Mouse (Mus musculus) CH12.LX (cell line): ENCODE measurements around the gene Tmem176b. TPM values are rescaled to one million over a fixed set of nuclear protein-coding genes. Genes with fewer than 3 reads are reported as not detected.

Experiments
- DNase-seq: peaks from one replicate; pipeline ENCODE4 v3.0.0-alpha.2; 2013; ENCODE audit errors: extremely low read depth
- H3K27ac ChIP-seq: 2 replicates; pipeline ENCODE4 v1.5.1; 2012; ENCODE audit warnings: low read depth, mild to moderate bottlenecking, control low read depth, moderate library complexity; ENCODE audit not compliant: insufficient read depth
- H3K27me3 ChIP-seq: replicated peaks from 2 replicates; pipeline ENCODE3; 2012; ENCODE audit warnings: inconsistent platforms
- H3K36me3 ChIP-seq, 2 experiments: replicated peaks in 1 of 2; 2 replicates each; pipeline versions ENCODE3 to v1.6.1; 2012; ENCODE audit warnings: inconsistent platforms in 1 of 2, low read length in 1 of 2, mild to moderate bottlenecking in 1 of 2, mixed read lengths in 1 of 2, moderate library complexity in 1 of 2; ENCODE audit not compliant: control insufficient read depth in 1 of 2, insufficient read depth in 1 of 2
- H3K4me1 ChIP-seq, 2 experiments: 2 replicates each; pipeline ENCODE4 v1.6.1; 2012; ENCODE audit warnings: inconsistent platforms in 1 of 2, moderate library complexity in 1 of 2; ENCODE audit not compliant: insufficient read depth in 2 of 2, control insufficient read depth in 1 of 2
- H3K4me2 ChIP-seq: 2 replicates; pipeline ENCODE4 v1.6.1; 2012; ENCODE audit warnings: low read depth, mild to moderate bottlenecking, control low read depth; ENCODE audit not compliant: poor library complexity, insufficient read depth, severe bottlenecking
- H3K4me3 ChIP-seq, 3 experiments: fragments of 150-350 bp in 1 of 3; sonication (generic) in 1 of 3; replicated peaks in 1 of 3; 2 replicates each; pipeline versions ENCODE3 to v1.5.1; 2011 to 2012; ENCODE audit warnings: low read depth in 2 of 3, low read length in 2 of 3, mild to moderate bottlenecking in 2 of 3, moderate library complexity in 2 of 3, control low read depth in 1 of 3, improper control_type of control experiment in 1 of 3, inconsistent platforms in 1 of 3, mixed read lengths in 1 of 3; ENCODE audit not compliant: poor library complexity in 1 of 3
- H3K79me2 ChIP-seq: replicated peaks from 2 replicates; pipeline ENCODE4 v1.6.1; 2012; ENCODE audit warnings: mild to moderate bottlenecking, moderate library complexity; ENCODE audit not compliant: control insufficient read depth, poor library complexity, insufficient read depth, severe bottlenecking; ENCODE audit errors: extremely low read depth
- H3K9ac ChIP-seq: 2 replicates; pipeline ENCODE4 v1.6.1; 2012; ENCODE audit warnings: low read depth, mild to moderate bottlenecking, control low read depth, moderate library complexity; ENCODE audit not compliant: insufficient read depth
- H3K9me3 ChIP-seq: replicated peaks from 2 replicates; pipeline ENCODE3; 2012; ENCODE audit warnings: low read length, inconsistent platforms, mixed read lengths
- BHLHE40 ChIP-seq: IDR thresholded peaks from 2 replicates; pipeline ENCODE4 v1.6.1; 2011; ENCODE audit warnings: mild to moderate bottlenecking, low read depth, low read length, improper control_type of control experiment
- EP300 ChIP-seq: IDR thresholded peaks from 2 replicates; pipeline ENCODE4 v1.6.1; 2011; ENCODE audit warnings: low read length, improper control_type of control experiment
- ETS1 ChIP-seq: conservative IDR thresholded peaks from 2 replicates; pipeline ENCODE4 v1.6.1; 2012; ENCODE audit warnings: low read depth, mild to moderate bottlenecking, inconsistent platforms, low read length, improper control_type of control experiment, moderate library complexity
- GABPA ChIP-seq: IDR thresholded peaks from 2 replicates; pipeline ENCODE4 v1.6.1; 2012; ENCODE audit warnings: low read depth, low read length, improper control_type of control experiment, inconsistent platforms; ENCODE audit not compliant: insufficient replicate concordance
- IRF4 ChIP-seq: IDR thresholded peaks from 2 replicates; pipeline ENCODE4 v1.6.1; 2014; ENCODE audit warnings: low read depth, mild to moderate bottlenecking, inconsistent platforms, low read length, improper control_type of control experiment
- JUN ChIP-seq: IDR thresholded peaks from 2 replicates; pipeline ENCODE4 v1.6.1; 2011; ENCODE audit warnings: low read depth, mild to moderate bottlenecking, low read length, improper control_type of control experiment, moderate library complexity; ENCODE audit not compliant: insufficient read depth
- JUND ChIP-seq: conservative IDR thresholded peaks from 2 replicates; pipeline ENCODE4 v1.6.1; 2011; ENCODE audit warnings: low read depth, low read length, improper control_type of control experiment
- KAT2A ChIP-seq: IDR thresholded peaks from 2 replicates; pipeline ENCODE4 v1.6.1; 2012; ENCODE audit warnings: low read length, improper control_type of control experiment, inconsistent platforms; ENCODE audit not compliant: insufficient replicate concordance
- MAZ ChIP-seq: IDR thresholded peaks from 2 replicates; pipeline ENCODE4 v1.6.1; 2012; ENCODE audit warnings: low read depth, mild to moderate bottlenecking, inconsistent platforms, low read length, improper control_type of control experiment, moderate library complexity
- MXI1 ChIP-seq: IDR thresholded peaks from 2 replicates; pipeline ENCODE4 v1.6.1; 2011; ENCODE audit warnings: mild to moderate bottlenecking, low read depth, low read length, improper control_type of control experiment
- MYC ChIP-seq: IDR thresholded peaks from 2 replicates; pipeline ENCODE4 v1.6.1; 2011; ENCODE audit warnings: low read depth, mild to moderate bottlenecking, improper control_type of control experiment, low read length
- NELFE ChIP-seq: IDR thresholded peaks from 2 replicates; pipeline ENCODE4 v1.6.1; 2011; ENCODE audit warnings: low read depth, low read length, improper control_type of control experiment
- NRF1 ChIP-seq: IDR thresholded peaks from 2 replicates; pipeline ENCODE4 v1.6.1; 2014; ENCODE audit warnings: low read depth, mild to moderate bottlenecking, inconsistent platforms, low read length, improper control_type of control experiment, moderate library complexity
- PAX5 ChIP-seq: IDR thresholded peaks from 2 replicates; pipeline ENCODE4 v1.6.1; 2012; ENCODE audit warnings: low read length, inconsistent platforms, mixed read lengths
- POLR2A ChIP-seq: IDR thresholded peaks from 2 replicates; pipeline ENCODE4 v1.6.1; 2011; ENCODE audit warnings: low read depth, mild to moderate bottlenecking, improper control_type of control experiment, low read length
- POLR2AphosphoS2 ChIP-seq: IDR thresholded peaks from 2 replicates; pipeline ENCODE4 v1.6.1; 2011; ENCODE audit warnings: low read depth, low read length, improper control_type of control experiment
- RAD21 ChIP-seq: IDR thresholded peaks from 2 replicates; pipeline ENCODE4 v1.6.1; 2011; ENCODE audit warnings: low read depth, mild to moderate bottlenecking, low read length, improper control_type of control experiment, moderate library complexity
- RCOR1 ChIP-seq: conservative IDR thresholded peaks from 2 replicates; pipeline ENCODE4 v1.6.1; 2012; ENCODE audit warnings: low read depth, mild to moderate bottlenecking, inconsistent platforms, low read length, improper control_type of control experiment
- SMC3 ChIP-seq: IDR thresholded peaks from 2 replicates; pipeline ENCODE4 v1.6.1; 2011; ENCODE audit warnings: low read depth, low read length, improper control_type of control experiment
- UBTF ChIP-seq: IDR thresholded peaks from 2 replicates; pipeline ENCODE4 v1.6.1; 2012; ENCODE audit warnings: low read depth, mild to moderate bottlenecking, inconsistent platforms, low read length, improper control_type of control experiment, moderate library complexity
- ZKSCAN1 ChIP-seq: IDR thresholded peaks from 2 replicates; pipeline ENCODE4 v1.6.1; 2012; ENCODE audit warnings: low read depth, inconsistent platforms, low read length, improper control_type of control experiment, borderline replicate concordance
- dilution Hi-C: fragments of 300-500 bp; cut with MboI; formaldehyde crosslinking; loops from 2 replicates; pipeline ENCODE4 v1.14.3; 2020; ENCODE audit warnings: low sequenced_read_pairs; ENCODE audit not compliant: extremely low pct_unique_long_range_greater_than_20kb, extremely low pct_ligation_motif_present
- in situ Hi-C: fragments of 300-500 bp; cut with MboI; formaldehyde crosslinking; loops from 3 replicates; pipeline ENCODE4 v1.14.3; 2019; ENCODE audit warnings: low sequenced_read_pairs, low pct_ligation_motif_present, low pct_unique_long_range_greater_than_20kb, mixed read lengths
- polyA plus RNA-seq: library from polyadenylated mRNA; unstranded; fragments of >175 nt; gene quantifications from 2 replicates; pipeline ENCODE4 v1.2.1, GENCODE M21; 2012; ENCODE audit warnings: low read depth; ENCODE audit not compliant: insufficient read length
- total RNA-seq, 2 experiments: library from RNA; depleted of rRNA; stranded (reverse); fragments of 300-350 nt in 1 of 2; fragments of >200 nt in 1 of 2; gene quantifications; 2 replicates each; pipeline ENCODE4 v1.2.3; 2012 to 2014

The Tmem176b gene
- total and polyA plus RNA-seq, 3 experiments, result 43.3 to 162 (median 89.8) TPM

- Histone ChIP-seq H3K9ac (no peak overlapping the region), H3K27ac (no peak overlapping the region), H3K36me3 (no peaks in the 10 kb centered on the region), H3K4me3 (no peak overlapping the region), H3K9me3 (no peaks in the 10 kb centered on the region), H3K4me1 (peaks cover 0 to 7% of the 10 kb centered on the region in 2 experiments; a peak in 1 of 4 replicates), H3K27me3 (no peaks in the 10 kb centered on the region), H3K79me2 (no peaks in the 10 kb centered on the region), H3K4me2 (no peak overlapping the region)
- dilution Hi-C loops, result no loop called here
- no peak for DNase-seq
- TF ChIP-seq POLR2A (no peak), JUN (no peak), ETS1 (no peak), MAZ (no peak), BHLHE40 (no peak), KAT2A (no peak), IRF4 (no peak), NELFE (no peak)
- in situ Hi-C loops, result no loop called here
These were observed 56.1 kb downstream of the Tmem176b start for GRCm38 (mm10) chr6:48785189-48785588.

- Histone ChIP-seq H3K4me1 (peaks cover 0 to 7% of the 10 kb centered on the region in 2 experiments; a peak in 1 of 4 replicates), H3K9ac (no peak overlapping the region), H3K9me3 (no peaks in the 10 kb centered on the region), H3K4me2 (no peak overlapping the region)
- no peak for DNase-seq
- dilution Hi-C loops, result no loop called here
- in situ Hi-C loops, result no loop called here
- no peak for TF ChIP-seq NRF1
- TF ChIP-seq KAT2A, result no peak
- no peak for TF ChIP-seq SMC3
- TF ChIP-seq NELFE, result no peak
- TF ChIP-seq PAX5, result no peak
- no peak for TF ChIP-seq BHLHE40
- TF ChIP-seq EP300, result no peak
- TF ChIP-seq MXI1, result no peak
- TF ChIP-seq MYC, result no peak
- TF ChIP-seq JUND, result no peak
- TF ChIP-seq RAD21, result no peak
- TF ChIP-seq UBTF, result no peak
- TF ChIP-seq ZKSCAN1, result no peak
- no peak for TF ChIP-seq POLR2AphosphoS2
- TF ChIP-seq GABPA, result no peak
- TF ChIP-seq RCOR1, result no peak
- TF ChIP-seq, all 38 proteins: peak for 0
- Histone ChIP-seq H3K27ac (no peak overlapping the region), H3K27me3 (no peaks in the 10 kb centered on the region), H3K36me3 (no peaks in the 10 kb centered on the region), H3K4me3 (no peak overlapping the region), H3K79me2 (no peaks in the 10 kb centered on the region)
These were observed 56.9 kb downstream of the Tmem176b start for GRCm38 (mm10) chr6:48784406-48784805.

Other genes starting within 250 kb of the Tmem176b start
- 23.6 and 28.0 TPM in 2 replicates for gene Repin1, start 247.6 kb downstream of the Tmem176b start, total RNA-seq (2012; rRNA removed)
- gene Repin1, start 247.6 kb downstream of the Tmem176b start, total RNA-seq (2014; rRNA removed), result 11.5 and 12.8 TPM in 2 replicates
- gene Repin1, start 247.6 kb downstream of the Tmem176b start, polyA plus RNA-seq, result 9.7 and 10.7 TPM in 2 replicates
- not detected in 2 replicates for gene Gm44965, start 247.6 kb downstream of the Tmem176b start, total RNA-seq (2012; rRNA removed)
- not detected in 2 replicates for gene Gm44965, start 247.6 kb downstream of the Tmem176b start, total RNA-seq (2014; rRNA removed)
- not detected in 2 replicates for gene Gm44965, start 247.6 kb downstream of the Tmem176b start, polyA plus RNA-seq
- gene Zfp775, start 239.4 kb downstream of the Tmem176b start, total RNA-seq (2012; rRNA removed), result 4.7 and 6.5 TPM in 2 replicates
- gene Zfp775, start 239.4 kb downstream of the Tmem176b start, total RNA-seq (2014; rRNA removed), result 2.6 and 3.2 TPM in 2 replicates
- gene Zfp775, start 239.4 kb downstream of the Tmem176b start, polyA plus RNA-seq, result 3.3 and 3.5 TPM in 2 replicates
- gene AI854703, start 214.7 kb downstream of the Tmem176b start, total RNA-seq (2012; rRNA removed), result 3.5 and 5.3 TPM in 2 replicates
- gene AI854703, start 214.7 kb downstream of the Tmem176b start, total RNA-seq (2014; rRNA removed), result 2.1 TPM in 2 replicates
- gene AI854703, start 214.7 kb downstream of the Tmem176b start, polyA plus RNA-seq, result 3.1 and 4.8 TPM in 2 replicates
- 27.9 and 28.5 TPM in 2 replicates for gene Gimap8, start 194.3 kb downstream of the Tmem176b start, total RNA-seq (2012; rRNA removed)
- gene Gimap8, start 194.3 kb downstream of the Tmem176b start, total RNA-seq (2014; rRNA removed), result 27.5 and 36.8 TPM in 2 replicates
- gene Gimap8, start 194.3 kb downstream of the Tmem176b start, polyA plus RNA-seq, result 21.6 and 22.1 TPM in 2 replicates
- gene Gimap9, start 165.4 kb downstream of the Tmem176b start, total RNA-seq (2012; rRNA removed), result 31.0 and 38.5 TPM in 2 replicates
- 75.1 and 83.9 TPM in 2 replicates for gene Gimap9, start 165.4 kb downstream of the Tmem176b start, total RNA-seq (2014; rRNA removed)
- 43.4 and 46.1 TPM in 2 replicates for gene Gimap9, start 165.4 kb downstream of the Tmem176b start, polyA plus RNA-seq
- 113 and 144 TPM in 2 replicates for gene Gimap4, start 156.9 kb downstream of the Tmem176b start, total RNA-seq (2012; rRNA removed)
- 264 and 316 TPM in 2 replicates for gene Gimap4, start 156.9 kb downstream of the Tmem176b start, total RNA-seq (2014; rRNA removed)
- gene Gimap4, start 156.9 kb downstream of the Tmem176b start, polyA plus RNA-seq, result 203 and 274 TPM in 2 replicates
- 78.1 and 88.9 TPM in 2 replicates for gene Gimap6, start 133.3 kb downstream of the Tmem176b start, total RNA-seq (2012; rRNA removed)
- 128 and 158 TPM in 2 replicates for gene Gimap6, start 133.3 kb downstream of the Tmem176b start, total RNA-seq (2014; rRNA removed)
- gene Gimap6, start 133.3 kb downstream of the Tmem176b start, polyA plus RNA-seq, result 87.9 and 97.2 TPM in 2 replicates
- gene Gm28053, start 122.9 kb downstream of the Tmem176b start, total RNA-seq (2012; rRNA removed), result 10.0 and 12.0 TPM in 2 replicates
- gene Gm28053, start 122.9 kb downstream of the Tmem176b start, total RNA-seq (2014; rRNA removed), result 8.0 and 8.8 TPM in 2 replicates
- 22.7 and 46.9 TPM in 2 replicates for gene Gm28053, start 122.9 kb downstream of the Tmem176b start, polyA plus RNA-seq
- 14.5 and 16.3 TPM in 2 replicates for gene Gimap7, start 122.9 kb downstream of the Tmem176b start, total RNA-seq (2012; rRNA removed)
- gene Gimap7, start 122.9 kb downstream of the Tmem176b start, total RNA-seq (2014; rRNA removed), result 4.2 and 4.3 TPM in 2 replicates
- 7.0 and 7.1 TPM in 2 replicates for gene Gimap7, start 122.9 kb downstream of the Tmem176b start, polyA plus RNA-seq
- gene Gimap1, start 102.4 kb downstream of the Tmem176b start, total RNA-seq (2012; rRNA removed), result 136 and 144 TPM in 2 replicates
- gene Gimap1, start 102.4 kb downstream of the Tmem176b start, total RNA-seq (2014; rRNA removed), result 54.5 and 57.4 TPM in 2 replicates
- 91.8 and 113 TPM in 2 replicates for gene Gimap1, start 102.4 kb downstream of the Tmem176b start, polyA plus RNA-seq
- 82.1 and 82.3 TPM in 2 replicates for gene Gimap5, start 95.3 kb downstream of the Tmem176b start, total RNA-seq (2012; rRNA removed)
- gene Gimap5, start 95.3 kb downstream of the Tmem176b start, total RNA-seq (2014; rRNA removed), result 74.6 and 77.6 TPM in 2 replicates
- 56.9 and 59.6 TPM in 2 replicates for gene Gimap5, start 95.3 kb downstream of the Tmem176b start, polyA plus RNA-seq
- 25.9 and 28.2 TPM in 2 replicates for gene Gimap3, start 70.6 kb downstream of the Tmem176b start, total RNA-seq (2012; rRNA removed)
- 10.8 and 11.6 TPM in 2 replicates for gene Gimap3, start 70.6 kb downstream of the Tmem176b start, total RNA-seq (2014; rRNA removed)
- gene Gimap3, start 70.6 kb downstream of the Tmem176b start, polyA plus RNA-seq, result 16.8 and 17.7 TPM in 2 replicates
- gene Tmem176a, start 577 bp downstream of the Tmem176b start, total RNA-seq (2012; rRNA removed), result 24.9 and 27.2 TPM in 2 replicates
- gene Tmem176a, start 577 bp downstream of the Tmem176b start, total RNA-seq (2014; rRNA removed), result 30.0 and 34.6 TPM in 2 replicates
- 49.8 and 58.0 TPM in 2 replicates for gene Tmem176a, start 577 bp downstream of the Tmem176b start, polyA plus RNA-seq
- gene Aoc1, start 31.4 kb upstream of the Tmem176b start, total RNA-seq (2012; rRNA removed), result 0.13 TPM in 1 of 2 replicates, not detected in the other
- 0.19 and 0.24 TPM in 2 replicates for gene Aoc1, start 31.4 kb upstream of the Tmem176b start, total RNA-seq (2014; rRNA removed)
- 0.15 and 0.21 TPM in 2 replicates for gene Aoc1, start 31.4 kb upstream of the Tmem176b start, polyA plus RNA-seq
- not detected in 2 replicates for gene 1600015I10Rik, start 88.4 kb upstream of the Tmem176b start, total RNA-seq (2012; rRNA removed)
- not detected in 2 replicates for gene 1600015I10Rik, start 88.4 kb upstream of the Tmem176b start, total RNA-seq (2014; rRNA removed)
- not detected in 2 replicates for gene 1600015I10Rik, start 88.4 kb upstream of the Tmem176b start, polyA plus RNA-seq
- gene Doxl2, start 133.5 kb upstream of the Tmem176b start, total RNA-seq (2012; rRNA removed), result not detected in 2 replicates
- gene Doxl2, start 133.5 kb upstream of the Tmem176b start, total RNA-seq (2014; rRNA removed), result not detected in 2 replicates
- not detected in 2 replicates for gene Doxl2, start 133.5 kb upstream of the Tmem176b start, polyA plus RNA-seq
- not detected in 2 replicates for gene Svs1, start 145.4 kb upstream of the Tmem176b start, total RNA-seq (2012; rRNA removed)
- gene Svs1, start 145.4 kb upstream of the Tmem176b start, total RNA-seq (2014; rRNA removed), result not detected in 2 replicates
- not detected in 2 replicates for gene Svs1, start 145.4 kb upstream of the Tmem176b start, polyA plus RNA-seq
- 0.08 TPM in 1 of 2 replicates, not detected in the other for gene Gpnmb, start 195.1 kb upstream of the Tmem176b start, total RNA-seq (2012; rRNA removed)
- gene Gpnmb, start 195.1 kb upstream of the Tmem176b start, total RNA-seq (2014; rRNA removed), result not detected in 2 replicates
- 0.24 TPM in 1 of 2 replicates, not detected in the other for gene Gpnmb, start 195.1 kb upstream of the Tmem176b start, polyA plus RNA-seq
- gene Malsu1, start 232.3 kb upstream of the Tmem176b start, total RNA-seq (2012; rRNA removed), result 35.4 and 39.0 TPM in 2 replicates
- gene Malsu1, start 232.3 kb upstream of the Tmem176b start, total RNA-seq (2014; rRNA removed), result 57.1 and 59.6 TPM in 2 replicates
- 73.5 and 78.7 TPM in 2 replicates for gene Malsu1, start 232.3 kb upstream of the Tmem176b start, polyA plus RNA-seq